Mouse (Mus musculus) large intestine, adult 2 months (tissue): ENCODE measurements around the gene Lmod3. TPM values are rescaled to one million over a fixed set of nuclear protein-coding genes. Genes with fewer than 3 reads are reported as not detected.

ENCODE experiments used
- DNase-seq: peaks from one replicate; pipeline ENCODE4 v3.0.0-alpha.2; 2012; ENCODE audit warnings: low read depth, low spot score
- WGBS: fragments of 180-500 bp; shearing (Covaris S2); methylation state at CpG from one replicate; pipeline ENCODE4 v1.1.7; 2018; 5-methylcytosine and 5-hydroxymethylcytosine counted together
- polyA plus RNA-seq: library from polyadenylated mRNA; depleted of rRNA; stranded (reverse); fragments of >200 nt; gene quantifications from 2 replicates; pipeline ENCODE4 v1.2.3, GENCODE M21; 2012; rRNA removed

The Lmod3 gene
- polyA plus RNA-seq, 1 experiment = 0.07 TPM

GRCm38 (mm10) chr6:97207085-97207484 lies 45.5 kb downstream of the Lmod3 start:
- 67% methylated on average over 4 of the region's 4 CpGs for WGBS

DNA sequence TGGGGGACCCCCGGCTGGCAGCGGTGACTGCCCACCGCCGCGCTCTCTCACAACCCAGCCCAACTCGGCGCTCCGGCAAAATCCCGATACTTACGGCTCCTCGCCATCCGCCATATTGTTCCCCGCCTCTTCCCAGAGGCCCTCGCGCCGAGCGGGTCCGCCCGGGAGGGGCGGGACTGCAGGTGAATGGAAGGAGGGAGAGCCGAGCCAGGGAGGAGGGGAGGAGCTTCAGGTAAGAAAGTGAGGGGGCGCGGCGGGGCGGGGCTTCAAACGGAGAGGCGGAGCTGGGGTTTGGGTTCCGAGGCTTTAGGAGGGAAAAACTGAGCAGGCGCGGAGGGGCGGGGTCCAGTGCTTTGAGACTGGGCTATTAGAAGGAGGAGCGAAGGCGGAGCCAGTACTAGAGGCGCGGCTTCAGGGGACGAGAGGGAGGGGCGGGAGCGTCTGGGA lies 47.1 kb downstream of the Lmod3 start, which contains the start of gene Uba3:
Gene Uba3 (minus strand): TSS at position 209 of the 447 bp plus-strand sequence.
- peak; percentile 99 for DNase-seq
- 1% methylated on average over 38 of the region's 38 CpGs for WGBS

More at GRCm38 (mm10) chr6:97207085-97207484, 45.5 kb downstream of the Lmod3 start:
- DNase-seq = no peak

DNA sequence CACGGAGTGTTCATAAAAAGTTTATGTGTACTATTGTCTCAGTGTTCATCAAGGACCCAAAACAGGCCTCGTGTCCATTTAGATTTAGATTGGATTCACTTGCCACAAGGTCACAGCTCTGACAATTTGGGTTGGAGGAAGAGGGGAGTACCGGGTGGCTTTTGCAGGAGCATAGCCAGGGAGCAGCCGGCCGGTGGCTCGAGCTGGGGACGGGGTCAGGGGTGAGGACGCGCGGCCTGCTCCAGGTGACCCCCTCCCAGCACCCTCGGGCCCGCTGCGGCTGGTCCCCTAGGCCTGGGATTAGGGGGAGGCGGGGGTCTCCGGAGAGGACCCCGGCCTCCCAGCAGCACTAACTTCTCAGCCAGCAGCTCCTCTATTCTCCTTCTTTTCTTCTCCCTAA lies 47.6 kb downstream of the Lmod3 start:
- WGBS = under 1% methylated on average over 16 of the region's 16 CpGs
- no peak for DNase-seq

GRCm38 (mm10) chr6:97204252-97204869 lies 48.2 kb downstream of the Lmod3 start:
- no peak for DNase-seq
- WGBS = 8% methylated on average over 9 of the region's 9 CpGs

GRCm38 (mm10) chr6:97202477-97202876 lies 50.1 kb downstream of the Lmod3 start:
- DNase-seq = no peak
- 51% methylated on average over 3 of the region's 3 CpGs for WGBS

DNA sequence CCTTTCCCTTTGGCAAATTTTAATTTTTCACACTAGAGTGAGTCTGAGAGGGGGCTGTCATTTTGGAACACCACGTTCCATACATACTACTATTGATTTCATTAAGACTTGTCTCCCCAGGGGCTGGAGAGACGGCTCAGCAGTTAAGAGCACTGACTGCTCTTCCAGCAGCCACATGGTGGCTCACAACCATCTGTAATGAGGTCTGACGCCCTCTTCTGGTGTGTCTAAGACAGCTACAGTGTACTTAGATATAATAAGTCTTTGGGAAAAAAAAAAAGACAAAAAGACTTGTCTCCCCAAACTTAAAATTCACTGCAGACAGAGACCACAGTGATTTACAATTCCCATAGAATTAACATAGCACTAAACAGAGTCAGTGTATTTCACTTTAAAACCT lies 52.1 kb downstream of the Lmod3 start:
- WGBS = 80% methylated on average over 3 of the region's 3 CpGs
- DNase-seq = no peak

Other genes starting within 250 kb of the Lmod3 start
- 0.04 TPM in 1 of 2 replicates, not detected in the other for gene Fam19a4, start 192.3 kb downstream of the Lmod3 start, polyA plus RNA-seq
- gene Eogt, start 103.6 kb downstream of the Lmod3 start, polyA plus RNA-seq = 6.0 and 7.1 TPM in 2 replicates
- 2.2 and 3.8 TPM in 2 replicates for gene Tmf1, start 73.6 kb downstream of the Lmod3 start, polyA plus RNA-seq
- gene Uba3, start 47.1 kb downstream of the Lmod3 start, polyA plus RNA-seq = 12.9 and 15.4 TPM in 2 replicates
- 54.7 and 56.7 TPM in 2 replicates for gene Arl6ip5, start 42.1 kb downstream of the Lmod3 start, polyA plus RNA-seq